Mouse (Mus musculus) liver, embryonic 14.5 days (tissue): ENCODE measurements around the gene Orm2.

Experiments used
- CTCF ChIP-seq: IDR thresholded peaks from 2 replicates; pipeline ENCODE4 v1.5.1; 2016; ENCODE audit warnings: antibody characterized with exemption, low read depth, control low read depth
- EP300 ChIP-seq: IDR thresholded peaks from 2 replicates; pipeline ENCODE4 v1.6.1; 2016; ENCODE audit warnings: antibody characterized with exemption, low read depth

- TF ChIP-seq CTCF: no peak
- no peak for TF ChIP-seq EP300
Measured at GRCm38 (mm10) chr4:63385253-63385652, 23.0 kb downstream of the Orm2 start.
